Mouse (Mus musculus) midbrain, embryonic 13.5 days (tissue): ENCODE measurements at regions not wholly inside any gene's neighbourhood (a gene's known extent, or its start where the extent isn't known, plus 50 kb on each side); places are given as distances from the start of the nearest gene placed in this dataset.

Experiments used
- ATAC-seq: fragments of 200-750 bp; cut with Nextera tagmentation; 2 replicates; pipeline ENCODE4 v1.8.0; 2017; ENCODE audit warnings: mild to moderate bottlenecking, moderate TSS enrichment, moderate library complexity
- H3K27ac ChIP-seq: fragments of 300-500 bp; sonication (generic); 2 replicates; pipeline ENCODE4 v1.5.1; 2015; ENCODE audit warnings: inconsistent platforms, mild to moderate bottlenecking, moderate library complexity
- H3K27me3 ChIP-seq: fragments of 300-500 bp; sonication (generic); 2 replicates; pipeline ENCODE4 v1.6.1; 2015; ENCODE audit warnings: mild to moderate bottlenecking, inconsistent platforms
- H3K36me3 ChIP-seq: fragments of 300-500 bp; sonication (generic); 2 replicates; pipeline ENCODE4 v1.6.1; 2015; ENCODE audit warnings: mild to moderate bottlenecking, inconsistent platforms
- H3K4me1 ChIP-seq: fragments of 300-500 bp; sonication (generic); replicated peaks from 2 replicates; pipeline ENCODE4 v1.6.1; 2015; ENCODE audit warnings: inconsistent platforms
- H3K4me2 ChIP-seq: fragments of 300-500 bp; sonication (generic); replicated peaks from 2 replicates; pipeline ENCODE4 v1.6.1; 2015; ENCODE audit warnings: moderate library complexity, mild to moderate bottlenecking, inconsistent platforms
- H3K4me3 ChIP-seq: fragments of 300-500 bp; sonication (generic); replicated peaks from 2 replicates; pipeline ENCODE4 v1.5.1; 2015; ENCODE audit warnings: mild to moderate bottlenecking, inconsistent platforms
- H3K9ac ChIP-seq: fragments of 300-500 bp; sonication (generic); replicated peaks from 2 replicates; pipeline ENCODE4 v1.6.1; 2015; ENCODE audit warnings: mild to moderate bottlenecking, inconsistent platforms
- H3K9me3 ChIP-seq: fragments of 300-500 bp; sonication (generic); 2 replicates; pipeline ENCODE4 v1.6.1; 2016; ENCODE audit warnings: mild to moderate bottlenecking, inconsistent platforms
- WGBS: fragments of 180-500 bp; shearing (Covaris S2); methylation state at CpG from one replicate; pipeline ENCODE4 v1.1.7; 2015; 5-methylcytosine and 5-hydroxymethylcytosine counted together

GRCm38 (mm10) chr4:82056671-82057070 is 614.1 kb upstream of the Mpdz start:
- Histone ChIP-seq H3K4me3 (no peak overlapping the region), H3K9me3 (no peaks in the 10 kb centered on the region), H3K27ac (no peak overlapping the region), H3K4me2 (no peak overlapping the region), H3K4me1 (no peaks in the 10 kb centered on the region), H3K9ac (no peak overlapping the region), H3K36me3 (no peaks in the 10 kb centered on the region), H3K27me3 (no peaks in the 10 kb centered on the region)
- WGBS, result 100% methylated on average over 1 of the region's 1 CpGs
- ATAC-seq, result no peak

GRCm38 (mm10) chr4:82048171-82048570 is 605.6 kb upstream of the Mpdz start:
- H3K4me2 ChIP-seq, result no peak overlapping the region
- H3K9me3 ChIP-seq, result no peaks in the 10 kb centered on the region
- H3K27ac ChIP-seq, result no peak overlapping the region
- H3K36me3 ChIP-seq, result no peaks in the 10 kb centered on the region
- ATAC-seq, result no peak
- no peak overlapping the region for H3K9ac ChIP-seq
- 87% methylated on average over 2 of the region's 2 CpGs for WGBS
- no peak overlapping the region for H3K4me3 ChIP-seq
- H3K4me1 ChIP-seq, result no peaks in the 10 kb centered on the region
- no peaks in the 10 kb centered on the region for H3K27me3 ChIP-seq

DNA sequence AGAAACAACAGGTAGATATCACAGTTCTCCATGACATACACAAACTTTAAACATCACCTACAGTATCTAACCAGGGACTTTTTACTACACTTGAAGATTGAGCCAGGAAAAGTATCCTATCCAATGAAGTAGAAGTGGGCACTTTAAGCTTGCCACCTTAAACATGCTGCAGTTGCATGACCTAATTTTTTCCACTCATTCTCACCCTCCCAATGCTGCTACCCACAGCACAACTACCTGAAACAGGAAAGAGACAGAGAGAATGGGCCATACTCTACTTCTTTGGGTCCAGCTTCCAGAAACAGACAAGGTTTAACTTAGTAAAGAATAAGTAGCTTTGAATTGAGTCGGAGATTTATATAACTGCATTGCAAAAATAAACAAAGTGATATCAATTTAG is 594.9 kb upstream of the Mpdz start:
- Histone ChIP-seq H3K36me3 (no peaks in the 10 kb centered on the region), H3K4me1 (no peaks in the 10 kb centered on the region), H3K9ac (no peak overlapping the region), H3K4me2 (no peak overlapping the region), H3K9me3 (no peaks in the 10 kb centered on the region), H3K4me3 (no peak overlapping the region), H3K27me3 (no peaks in the 10 kb centered on the region), H3K27ac (no peak overlapping the region)
- WGBS, result 96% methylated on average over 1 of the region's 1 CpGs
- ATAC-seq, result no peak

DNA sequence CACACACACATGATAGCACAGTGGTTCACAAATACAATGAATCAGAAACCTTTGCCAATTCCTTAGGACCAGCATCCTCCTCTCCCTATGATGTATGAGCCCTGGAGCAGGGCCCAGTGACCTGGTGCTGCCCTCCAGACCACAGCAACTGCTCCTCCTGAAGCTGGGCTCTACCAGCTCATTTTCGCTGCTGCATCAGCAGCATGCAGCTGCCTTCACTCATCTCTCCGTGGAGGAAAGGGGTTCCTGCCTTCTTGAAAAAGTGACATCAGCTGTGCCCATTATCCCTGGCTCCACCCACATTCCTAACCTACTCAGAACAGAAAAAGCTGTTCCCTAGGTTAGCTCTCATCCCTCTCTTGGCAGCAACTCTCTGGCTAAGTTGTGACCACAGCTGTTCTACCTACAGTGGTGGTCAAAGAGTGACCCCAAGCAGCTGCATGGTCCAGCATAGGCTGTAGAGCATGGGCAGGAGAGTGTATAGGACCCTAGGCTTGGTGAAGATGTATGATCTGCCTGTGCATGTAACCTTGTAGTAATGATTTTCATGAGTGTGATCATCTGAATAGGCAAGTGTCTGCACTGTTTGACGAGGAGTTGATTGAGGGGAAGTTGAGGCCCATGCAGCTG is 592.6 kb upstream of the Mpdz start:
- ATAC-seq, result 0 out of 2 replicates have a peak, but pooled peaks have one; percentile 17
- H3K27ac ChIP-seq, result no peak overlapping the region
- 41% methylated on average over 3 of the region's 3 CpGs for WGBS
- no peak overlapping the region for H3K4me3 ChIP-seq
- H3K9me3 ChIP-seq, result no peaks in the 10 kb centered on the region
- H3K4me1 ChIP-seq, result no peaks in the 10 kb centered on the region
- no peaks in the 10 kb centered on the region for H3K36me3 ChIP-seq
- no peak overlapping the region for H3K9ac ChIP-seq
- no peak overlapping the region for H3K4me2 ChIP-seq
- H3K27me3 ChIP-seq, result no peaks in the 10 kb centered on the region

DNA sequence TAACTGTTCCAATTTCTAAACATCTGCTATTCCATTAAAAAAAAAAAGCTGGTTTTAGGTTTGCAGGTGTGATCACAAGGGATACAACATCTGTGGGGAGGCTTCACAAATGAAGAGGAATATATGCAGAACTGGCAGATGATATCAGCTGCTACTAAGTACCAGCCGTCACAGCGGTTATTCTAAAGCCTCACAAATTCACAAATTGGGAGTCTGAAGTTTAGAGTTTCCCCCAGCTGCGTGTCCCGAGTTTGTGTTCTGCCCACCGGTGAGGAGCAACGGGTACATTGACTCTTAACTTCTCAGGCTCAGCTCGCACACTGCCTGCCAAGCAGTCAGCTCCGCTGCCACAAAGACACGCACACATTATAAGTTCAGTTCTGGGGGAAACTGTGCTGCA is 586.6 kb upstream of the Mpdz start:
- H3K4me1 ChIP-seq, result peaks cover 19% of the 10 kb centered on the region
- H3K36me3 ChIP-seq, result no peaks in the 10 kb centered on the region
- WGBS, result 82% methylated on average over 9 of the region's 9 CpGs
- no peaks in the 10 kb centered on the region for H3K9me3 ChIP-seq
- no peak overlapping the region for H3K4me2 ChIP-seq
- ATAC-seq, result no peak
- no peak overlapping the region for H3K4me3 ChIP-seq
- H3K27me3 ChIP-seq, result 0 out of 2 replicates have a peak, but pooled peaks cover 3% of the 10 kb centered on the region
- H3K9ac ChIP-seq, result no peak overlapping the region
- H3K27ac ChIP-seq, result no peak overlapping the region

DNA sequence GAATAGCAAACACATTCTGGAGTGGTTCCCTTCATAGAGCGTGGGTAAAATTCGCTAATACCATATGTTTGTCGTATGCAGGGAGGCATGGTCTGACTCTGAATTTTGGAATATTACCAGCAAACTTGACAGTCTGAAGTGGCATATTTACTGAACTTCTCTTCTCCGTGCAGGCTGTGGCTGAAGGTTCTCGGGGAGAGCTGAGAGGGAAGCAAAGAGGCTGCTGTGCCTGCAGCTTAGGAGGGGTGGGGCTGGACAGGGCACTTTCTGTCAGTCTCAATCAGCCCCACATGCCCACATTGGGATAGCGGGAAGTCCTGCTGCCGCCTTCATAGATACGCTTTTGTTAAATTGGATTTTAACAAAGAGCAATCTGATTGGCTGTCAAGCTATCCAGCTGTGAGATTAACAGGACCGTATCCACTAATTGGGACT is 584.8 kb upstream of the Mpdz start:
- WGBS, result 40% methylated on average over 9 of the region's 9 CpGs
- H3K4me1 ChIP-seq, result peaks cover 19% of the 10 kb centered on the region
- no peaks in the 10 kb centered on the region for H3K36me3 ChIP-seq
- 0 out of 2 replicates have a peak, but pooled peaks cover 3% of the 10 kb centered on the region for H3K27me3 ChIP-seq
- H3K9ac ChIP-seq, result no peak overlapping the region
- no peaks in the 10 kb centered on the region for H3K9me3 ChIP-seq
- H3K4me2 ChIP-seq, result peak overlapping the region; percentile 16; the same call in 1 of the 2 replicates
- no peak overlapping the region for H3K27ac ChIP-seq
- H3K4me3 ChIP-seq, result no peak overlapping the region
- ATAC-seq, result peak; percentile 82

DNA sequence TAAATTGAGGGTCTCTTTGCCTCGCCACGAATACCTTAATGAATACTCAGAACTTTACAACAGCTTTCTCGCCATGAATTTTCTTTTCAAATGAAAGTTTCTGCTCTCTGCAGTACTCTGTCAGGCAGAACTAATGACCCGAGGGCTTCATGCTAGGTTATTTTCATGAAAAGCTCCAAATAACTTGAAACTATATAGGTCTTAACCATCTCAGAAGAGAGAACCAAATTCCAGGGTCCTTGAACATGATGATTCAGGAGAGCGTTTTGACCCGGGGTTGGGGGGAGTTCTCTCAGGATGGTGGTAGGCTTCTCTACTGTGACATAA is 558.8 kb upstream of the Mpdz start:
- 83% methylated on average over 6 of the region's 6 CpGs for WGBS
- Histone ChIP-seq H3K4me1 (0 out of 2 replicates have a peak, but pooled peaks cover 5% of the 10 kb centered on the region), H3K27ac (no peak overlapping the region), H3K4me3 (no peak overlapping the region), H3K9ac (no peak overlapping the region), H3K4me2 (no peak overlapping the region), H3K9me3 (no peaks in the 10 kb centered on the region), H3K36me3 (no peaks in the 10 kb centered on the region), H3K27me3 (no peaks in the 10 kb centered on the region)
- ATAC-seq, result no peak

DNA sequence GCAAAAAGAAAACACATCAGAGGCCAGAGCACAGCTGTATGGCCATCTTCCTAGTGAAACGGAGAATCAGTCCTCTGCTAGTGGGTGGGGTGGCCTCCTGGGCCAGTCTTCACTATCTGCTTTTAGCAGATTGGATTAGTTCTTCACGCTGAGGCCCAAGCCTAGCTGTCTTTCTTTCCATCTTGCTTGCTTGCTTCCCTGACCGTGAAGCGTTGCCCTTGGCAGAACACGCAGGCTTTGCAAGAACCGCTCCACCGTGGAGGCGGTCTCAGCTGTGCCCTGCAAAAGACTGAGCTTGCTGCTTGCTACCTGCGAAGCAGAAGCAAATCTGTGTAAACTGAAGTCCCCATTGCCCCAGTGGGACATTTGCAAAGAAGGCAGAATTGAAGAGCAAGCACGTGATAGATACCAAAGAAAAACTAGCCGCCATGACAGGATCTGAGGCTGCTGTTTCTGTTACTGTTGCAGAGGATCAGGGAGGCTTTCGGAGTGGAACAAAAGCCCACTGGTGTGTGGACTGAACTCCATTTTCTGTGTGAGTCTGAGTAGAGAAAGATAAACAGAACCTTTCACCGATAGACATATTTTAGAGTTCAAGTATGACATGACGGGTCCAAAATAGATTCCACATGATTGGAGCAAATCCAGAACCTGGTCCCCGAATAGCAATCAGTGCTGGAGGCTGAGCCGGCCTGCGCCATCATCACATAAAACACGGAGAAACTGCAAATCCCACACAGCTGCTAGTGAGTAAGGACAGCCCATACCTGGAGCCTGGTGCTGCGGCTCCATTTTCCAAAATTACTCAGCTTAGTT is 558.2 kb upstream of the Mpdz start:
- 69% methylated on average over 19 of the region's 19 CpGs for WGBS
- no peak overlapping the region for H3K27ac ChIP-seq
- H3K27me3 ChIP-seq, result no peaks in the 10 kb centered on the region
- no peak overlapping the region for H3K4me3 ChIP-seq
- H3K4me1 ChIP-seq, result 0 out of 2 replicates have a peak, but pooled peaks cover 5% of the 10 kb centered on the region
- H3K9me3 ChIP-seq, result no peaks in the 10 kb centered on the region
- peak; percentile 40; the same call in 1 of the 2 replicates for ATAC-seq
- no peak overlapping the region for H3K9ac ChIP-seq
- no peaks in the 10 kb centered on the region for H3K36me3 ChIP-seq
- no peak overlapping the region for H3K4me2 ChIP-seq

- Histone ChIP-seq H3K9ac (no peak overlapping the region), H3K4me1 (0 out of 2 replicates have a peak, but pooled peaks cover 5% of the 10 kb centered on the region)
These were observed 557.2 kb upstream of the Mpdz start for GRCm38 (mm10) chr4:81999654-82000314.

GRCm38 (mm10) chr4:81999093-81999492 is 556.5 kb upstream of the Mpdz start:
- no peak for ATAC-seq
- Histone ChIP-seq H3K27ac (no peak overlapping the region), H3K36me3 (no peaks in the 10 kb centered on the region), H3K4me3 (no peak overlapping the region), H3K4me2 (no peak overlapping the region), H3K9me3 (no peaks in the 10 kb centered on the region), H3K4me1 (0 out of 2 replicates have a peak, but pooled peaks cover 5% of the 10 kb centered on the region), H3K27me3 (no peaks in the 10 kb centered on the region), H3K9ac (no peak overlapping the region)
- 95% methylated on average over 3 of the region's 3 CpGs for WGBS

More at GRCm38 (mm10) chr4:81999654-82000314, 557.2 kb upstream of the Mpdz start:
- Histone ChIP-seq H3K36me3 (no peaks in the 10 kb centered on the region), H3K27ac (no peak overlapping the region), H3K4me2 (no peak overlapping the region), H3K4me3 (no peak overlapping the region), H3K9me3 (no peaks in the 10 kb centered on the region), H3K27me3 (no peaks in the 10 kb centered on the region)
- ATAC-seq, result 0 out of 2 replicates have a peak, but pooled peaks have one; percentile 24
- WGBS, result 62% methylated on average over 11 of the region's 11 CpGs

DNA sequence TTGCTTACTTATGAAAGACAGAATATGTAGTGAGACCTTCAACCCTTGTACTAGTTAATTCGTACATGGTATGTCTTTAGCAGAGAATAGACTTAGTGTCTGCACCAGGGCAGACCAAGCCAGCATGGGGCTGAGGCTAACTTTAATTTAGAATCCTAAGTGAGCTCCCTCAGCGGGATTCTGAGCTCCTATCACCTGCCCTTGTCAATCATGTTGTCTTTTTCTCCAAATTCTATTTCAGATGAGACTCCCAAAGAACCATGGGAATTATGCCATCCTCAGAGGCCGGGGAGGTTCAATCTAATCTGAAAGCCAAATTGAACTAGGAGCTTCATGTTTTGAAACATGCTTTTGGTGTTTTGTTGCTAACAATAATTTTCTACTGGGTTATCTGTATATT is 553.8 kb upstream of the Mpdz start:
- H3K9me3 ChIP-seq, result no peaks in the 10 kb centered on the region
- no peak overlapping the region for H3K27ac ChIP-seq
- H3K4me3 ChIP-seq, result no peak overlapping the region
- H3K4me2 ChIP-seq, result no peak overlapping the region
- H3K36me3 ChIP-seq, result no peaks in the 10 kb centered on the region
- WGBS, result 62% methylated on average over 3 of the region's 3 CpGs
- no peak for ATAC-seq
- no peaks in the 10 kb centered on the region for H3K27me3 ChIP-seq
- H3K4me1 ChIP-seq, result 0 out of 2 replicates have a peak, but pooled peaks cover 5% of the 10 kb centered on the region
- H3K9ac ChIP-seq, result no peak overlapping the region

GRCm38 (mm10) chr4:81995243-81995642 is 552.6 kb upstream of the Mpdz start:
- no peak for ATAC-seq
- Histone ChIP-seq H3K27ac (no peak overlapping the region), H3K4me3 (no peak overlapping the region), H3K9ac (no peak overlapping the region), H3K4me2 (no peak overlapping the region), H3K36me3 (no peaks in the 10 kb centered on the region), H3K27me3 (no peaks in the 10 kb centered on the region), H3K9me3 (no peaks in the 10 kb centered on the region), H3K4me1 (0 out of 2 replicates have a peak, but pooled peaks cover 2% of the 10 kb centered on the region)
- 95% methylated on average over 3 of the region's 3 CpGs for WGBS
